Mouse (Mus musculus): ENCODE measurements around the gene Usp34.

DNA sequence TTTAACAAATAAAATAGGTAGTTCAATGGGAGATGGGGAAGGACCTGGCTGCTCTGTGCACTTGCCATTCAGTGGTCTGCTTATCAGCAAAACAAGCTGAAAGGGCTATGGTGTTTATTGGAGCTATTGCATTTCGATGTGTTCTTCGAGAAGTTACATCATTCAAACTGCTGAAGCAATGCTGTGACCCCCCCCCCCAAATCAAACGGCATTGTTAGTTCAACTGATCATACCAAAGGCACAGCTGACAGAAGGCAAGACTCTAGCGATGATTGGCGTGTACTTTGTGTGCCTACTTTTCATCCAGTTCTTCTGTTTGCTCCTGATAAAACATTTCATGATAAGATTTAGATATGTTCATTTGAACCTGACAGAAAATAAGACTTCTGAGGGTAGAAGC lies 191.9 kb downstream of the Usp34 start:
- TF ChIP-seq GATA1 (IDR thresholded peaks at IDR 0.05; ENCODE audit: borderline replicate concordance, low read length) (no peak), FLI1 (IDR thresholded peaks at IDR 0.05; ENCODE audit: low read length) (no peak)
